13 mouse cellular contexts compared by ENCODE assay signal in the genomic region with DNA sequence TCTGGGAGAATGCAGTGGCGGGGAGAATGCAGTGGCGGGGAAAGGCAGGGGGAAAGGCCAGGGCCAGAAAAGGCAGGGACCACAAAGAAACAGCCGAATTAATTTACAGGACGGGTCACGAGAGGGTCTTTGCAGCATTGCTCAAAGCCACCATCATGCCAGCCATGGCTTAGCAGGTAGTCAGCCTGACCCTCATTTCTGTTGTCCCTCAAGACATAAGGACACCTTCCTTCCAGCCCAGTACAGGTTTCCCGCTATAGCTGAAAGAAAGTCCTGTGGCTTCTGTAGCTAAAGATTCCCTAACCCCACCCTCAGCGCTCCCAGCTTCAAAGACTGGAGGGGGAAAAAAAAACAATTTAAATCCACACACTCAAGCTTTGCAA.
A peak's percentile ranks its signal among the peaks of the same experiment; 100 is the strongest.
DNase-seq lines count a peak whose midpoint lies in the region; ATAC-seq lines count a peak whose summit lies in the region.
"Had no signal": no experiment of that assay in that cellular context is flagged by ENCODE, and none has a peak within 500 bp of the region (broad histone marks: within the 10 kb centered on the region; RNA-seq: fewer than 3 reads in every experiment).

No protein-coding gene starts in this region.

- no peak for ATAC-seq in heart, embryonic 12.5 days (ENCODE audit: insufficient number of reproducible peaks, low FRiP score)
- ATAC-seq in forebrain, embryonic 12.5 days (ENCODE audit: low FRiP score), result peak; percentile 58; the same call in 1 of the 2 replicates
- ATAC-seq in hindbrain, embryonic 16.5 days, result peak; percentile 54
- peak; percentile 25; the same call in 1 of the 2 replicates for ATAC-seq in neural tube, embryonic 11.5 days (ENCODE audit: insufficient read depth, low FRiP score, low TSS enrichment)
- ATAC-seq in granulocyte monocyte progenitor cell, adult 5-6 weeks (replicated peaks; ENCODE audit: poor library complexity, severe bottlenecking), result no peak
- no peak for ATAC-seq in cerebellum, adult (ENCODE audit: insufficient number of reproducible peaks, low FRiP score, low TSS enrichment)

- no peak overlapping the region for H3K4me3 ChIP-seq in heart, embryonic 12.5 days
- no peak overlapping the region for H3K4me3 ChIP-seq in forebrain, embryonic 12.5 days (replicated peaks)
- no peak overlapping the region for H3K4me3 ChIP-seq in hindbrain, embryonic 16.5 days (ENCODE audit: low read length)
- no peak overlapping the region for H3K4me3 ChIP-seq in neural tube, embryonic 11.5 days (ENCODE audit: low read depth, low read length)
- H3K4me3 ChIP-seq: embryonic facial prominence, embryonic 15.5 days had no signal

- peaks cover 29% of the 10 kb centered on the region for H3K4me1 ChIP-seq in heart, embryonic 12.5 days (replicated peaks)
- H3K4me1 ChIP-seq in forebrain, embryonic 12.5 days, result peaks cover 36% of the 10 kb centered on the region
- H3K4me1 ChIP-seq in hindbrain, embryonic 16.5 days (ENCODE audit: control insufficient read depth, insufficient read depth, low read depth, low read length), result peaks cover 14% of the 10 kb centered on the region
- peaks cover 17% of the 10 kb centered on the region for H3K4me1 ChIP-seq in neural tube, embryonic 11.5 days (ENCODE audit: control insufficient read depth, insufficient read depth, low read length)

- peak overlapping the region; percentile 63; the same call in 1 of the 2 replicates for H3K27ac ChIP-seq in heart, embryonic 12.5 days (ENCODE audit: poor library complexity, severe bottlenecking)
- H3K27ac ChIP-seq in forebrain, embryonic 12.5 days, result peak overlapping the region; percentile 94
- peak overlapping the region; percentile 77 for H3K27ac ChIP-seq in hindbrain, embryonic 16.5 days (ENCODE audit: low read depth, low read length)
- H3K27ac ChIP-seq in neural tube, embryonic 11.5 days (ENCODE audit: low read depth, low read length), result no peak overlapping the region
- H3K27ac ChIP-seq: embryonic facial prominence, embryonic 15.5 days had no signal

- H3K9ac ChIP-seq in heart, embryonic 12.5 days, result no peak overlapping the region
- H3K9ac ChIP-seq in forebrain, embryonic 12.5 days, result 0 out of 2 replicates have a peak overlapping the region, but pooled peaks have one; percentile 1
- no peak overlapping the region for H3K9ac ChIP-seq in hindbrain, embryonic 16.5 days (ENCODE audit: low read depth, low read length)
- H3K9ac ChIP-seq in neural tube, embryonic 11.5 days (ENCODE audit: low read length), result no peak overlapping the region
- H3K9ac ChIP-seq: embryonic facial prominence, embryonic 15.5 days had no signal

- WGBS in heart, embryonic 12.5 days, result 30% methylated on average over 7 of the region's 7 CpGs
- WGBS in forebrain, embryonic 12.5 days, result 6% methylated on average over 7 of the region's 7 CpGs
- WGBS in hindbrain, embryonic 16.5 days, result 15% methylated on average over 7 of the region's 7 CpGs
- 26% methylated on average over 7 of the region's 7 CpGs for WGBS in neural tube, embryonic 11.5 days

- peaks cover 9% of the 10 kb centered on the region; the same call in 1 of the 2 replicates for H3K36me3 ChIP-seq in heart, embryonic 12.5 days
- H3K36me3 ChIP-seq in forebrain, embryonic 12.5 days (replicated peaks), result no peaks in the 10 kb centered on the region
- no peaks in the 10 kb centered on the region for H3K36me3 ChIP-seq in hindbrain, embryonic 16.5 days (ENCODE audit: control insufficient read depth, insufficient read depth, low read length)
- no peaks in the 10 kb centered on the region for H3K36me3 ChIP-seq in neural tube, embryonic 11.5 days (ENCODE audit: control insufficient read depth, insufficient read depth, low read length)
- H3K36me3 ChIP-seq: embryonic facial prominence, embryonic 15.5 days; G1E had no signal

- DNase-seq in heart, adult 9 months (ENCODE audit: low spot score in 2 of 2), result no peak
- DNase-seq in neural tube, embryonic 11.5 days (ENCODE audit: low spot score), result peak; percentile 23
- no peak for DNase-seq in spleen, postnatal 4 days (ENCODE audit: low spot score in 2 of 2)
- DNase-seq: B cell, adult 2 months; kidney, adult 8-10 months; liver had no signal

- H3K27me3 ChIP-seq in heart, embryonic 12.5 days (replicated peaks), result no peaks in the 10 kb centered on the region
- H3K27me3 ChIP-seq in forebrain, embryonic 12.5 days, result no peaks in the 10 kb centered on the region
- no peaks in the 10 kb centered on the region for H3K27me3 ChIP-seq in hindbrain, embryonic 16.5 days (replicated peaks; ENCODE audit: control insufficient read depth, insufficient read depth, low read length)
- no peaks in the 10 kb centered on the region for H3K27me3 ChIP-seq in neural tube, embryonic 11.5 days (ENCODE audit: control insufficient read depth, insufficient read depth, low read length)
- H3K27me3 ChIP-seq: embryonic facial prominence, embryonic 15.5 days had no signal

- peak overlapping the region; percentile 16 for H3K4me2 ChIP-seq in heart, embryonic 12.5 days
- H3K4me2 ChIP-seq in forebrain, embryonic 12.5 days, result peak overlapping the region; percentile 41
- no peak overlapping the region for H3K4me2 ChIP-seq in hindbrain, embryonic 16.5 days (ENCODE audit: low read length)
- no peak overlapping the region for H3K4me2 ChIP-seq in neural tube, embryonic 11.5 days (ENCODE audit: low read depth)
- H3K4me2 ChIP-seq: embryonic facial prominence, embryonic 15.5 days had no signal

- H3K9me3 ChIP-seq in heart, embryonic 12.5 days (replicated peaks), result peaks cover 3% of the 10 kb centered on the region; the same call in 1 of the 2 replicates
- no peaks in the 10 kb centered on the region for H3K9me3 ChIP-seq in forebrain, embryonic 12.5 days
- no peaks in the 10 kb centered on the region for H3K9me3 ChIP-seq in hindbrain, embryonic 16.5 days (ENCODE audit: control insufficient read depth, low read length)
- no peaks in the 10 kb centered on the region for H3K9me3 ChIP-seq in neural tube, embryonic 11.5 days (ENCODE audit: control insufficient read depth, low read length)
- H3K9me3 ChIP-seq: embryonic facial prominence, embryonic 15.5 days had no signal

Comparison
In these comparisons a context has a peak if more than half of its experiments do, and no peak if none do; other contexts are left out.
1. ATAC-seq: peak in forebrain, embryonic 12.5 days (single experiment), hindbrain, embryonic 16.5 days (single experiment) and neural tube, embryonic 11.5 days (single experiment); none in heart, embryonic 12.5 days (single experiment), granulocyte monocyte progenitor cell, adult 5-6 weeks (single experiment) and cerebellum, adult (single experiment).
2. H3K4me2 ChIP-seq: peak in heart, embryonic 12.5 days (single experiment) and forebrain, embryonic 12.5 days (single experiment); none in hindbrain, embryonic 16.5 days (single experiment) and neural tube, embryonic 11.5 days (single experiment).